Mouse (Mus musculus) heart, postnatal 0 days (tissue): ENCODE measurements around the gene Fam198b.

Source experiments
- CTCF ChIP-seq: IDR thresholded peaks from 2 replicates; pipeline ENCODE4 v1.5.1; 2016; ENCODE audit warnings: antibody characterized with exemption, control low read depth, low read depth
- EP300 ChIP-seq: IDR thresholded peaks from 2 replicates; pipeline ENCODE4 v1.6.1; 2016; ENCODE audit warnings: antibody characterized with exemption, low read depth

DNA sequence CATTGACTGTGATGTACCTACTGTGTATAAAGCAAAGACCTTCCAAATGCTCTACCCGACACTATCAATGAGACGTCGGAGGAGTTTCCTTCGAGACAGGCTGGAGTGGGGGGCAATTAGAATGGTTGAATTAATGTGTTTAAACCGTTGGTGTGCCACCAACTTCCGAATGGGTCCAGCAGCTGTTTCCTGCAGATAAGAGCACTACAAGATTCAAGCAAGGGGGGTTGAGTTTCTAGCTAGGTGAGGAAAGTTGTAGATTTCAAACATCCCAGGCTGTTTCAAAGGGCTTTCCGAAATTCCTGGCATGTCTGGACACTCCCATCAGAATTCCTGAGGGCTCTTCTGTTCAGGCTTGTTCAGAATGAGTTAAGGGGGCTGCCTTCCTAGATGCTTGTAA lies 22.9 kb downstream of the Fam198b start:
- TF ChIP-seq CTCF (no peak), EP300 (no peak)
